Mouse (Mus musculus): ENCODE measurements at regions not wholly inside any gene's neighbourhood (a gene's known extent, or its start where the extent isn't known, plus 50 kb on each side); places are given as distances from the start of the nearest gene placed in this dataset.

DNA sequence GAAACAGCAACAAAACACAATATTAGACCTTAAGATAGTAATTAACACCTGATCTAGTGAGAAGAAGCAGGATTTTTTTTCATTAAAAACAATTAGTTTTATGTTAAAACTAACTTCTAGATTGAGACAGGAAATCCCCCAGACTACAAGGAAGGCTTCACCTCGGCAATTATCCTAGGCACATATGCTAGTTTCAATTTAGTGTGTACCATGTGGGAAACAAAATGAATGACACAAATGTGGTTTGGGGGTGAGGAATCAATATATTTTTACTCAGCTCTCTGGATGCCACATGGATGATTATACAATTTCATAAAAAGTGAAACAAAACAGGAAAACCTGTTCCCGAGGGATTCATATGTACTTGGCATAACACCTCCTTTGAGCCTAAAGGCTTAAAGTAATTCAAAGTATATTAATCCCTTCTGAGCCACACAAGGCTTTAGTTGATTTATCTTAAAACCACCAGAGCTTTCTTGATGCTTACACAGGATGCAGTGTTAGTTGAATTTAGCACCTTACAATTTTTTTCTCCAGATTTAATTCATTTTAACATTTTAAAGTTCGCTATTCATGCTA, 244.7 kb downstream of the Manea start:
- Histone ChIP-seq H3K4me3 (ENCODE audit: low read depth, low read length) (no peak overlapping the region), H3K36me3 (ENCODE audit: control insufficient read depth, insufficient read depth, low read length) (no peaks in the 10 kb centered on the region), H3K9me3 (ENCODE audit: control insufficient read depth, low read length) (no peaks in the 10 kb centered on the region), H3K4me1 (ENCODE audit: control insufficient read depth, insufficient read depth, low read length) (no peaks in the 10 kb centered on the region), H3K4me2 (ENCODE audit: low read depth, low read length) (no peak overlapping the region), H3K27me3 (replicated peaks; ENCODE audit: control insufficient read depth, insufficient read depth, low read length) (no peaks in the 10 kb centered on the region), H3K9ac (ENCODE audit: low read depth, low read length) (no peak overlapping the region), H3K27ac (replicated peaks; ENCODE audit: low read depth, low read length) (no peak overlapping the region)
- ATAC-seq (ENCODE audit: low read depth) (peak; percentile 9; the same call in 1 of the 2 replicates), DNase-seq (ENCODE audit: low spot score) (peak; percentile 22)
- 62% methylated on average over 3 of the region's 3 CpGs for WGBS

GRCm38 (mm10) chr4:26070606-26071005, 270.6 kb upstream of the Fut9 start:
- Histone ChIP-seq H3K27ac (replicated peaks; ENCODE audit: low read depth, low read length) (no peak overlapping the region), H3K4me2 (ENCODE audit: low read depth, low read length) (no peak overlapping the region), H3K9me3 (ENCODE audit: control insufficient read depth, low read length) (no peaks in the 10 kb centered on the region), H3K27me3 (replicated peaks; ENCODE audit: control insufficient read depth, insufficient read depth, low read length) (no peaks in the 10 kb centered on the region), H3K36me3 (ENCODE audit: control insufficient read depth, insufficient read depth, low read length) (no peaks in the 10 kb centered on the region), H3K4me3 (ENCODE audit: low read depth, low read length) (no peak overlapping the region), H3K4me1 (ENCODE audit: control insufficient read depth, insufficient read depth, low read length) (no peaks in the 10 kb centered on the region), H3K9ac (ENCODE audit: low read depth, low read length) (no peak overlapping the region)
- DNase-seq (ENCODE audit: low spot score) (no peak), ATAC-seq (ENCODE audit: low read depth) (no peak)

DNA sequence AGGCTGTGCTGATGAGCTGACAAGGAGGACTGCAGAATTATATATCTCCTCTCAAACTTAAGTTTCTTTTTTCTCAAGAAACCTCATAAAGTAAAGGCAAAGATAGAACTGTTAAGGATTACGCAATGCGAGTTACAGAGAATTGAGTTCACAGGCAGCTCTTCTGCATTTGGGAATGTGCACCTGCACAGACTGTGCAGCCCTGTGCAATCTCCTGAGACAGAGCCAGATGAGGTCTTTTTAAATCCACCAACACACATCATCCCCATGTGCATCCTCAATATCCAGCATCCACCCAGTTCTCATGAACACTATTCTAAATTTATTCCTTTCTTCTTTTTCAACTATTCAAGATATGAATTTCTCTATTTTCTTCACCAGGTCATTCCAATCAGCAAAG, 269.4 kb upstream of the Fut9 start:
- Histone ChIP-seq H3K27ac (replicated peaks; ENCODE audit: low read depth, low read length) (no peak overlapping the region), H3K4me1 (ENCODE audit: control insufficient read depth, insufficient read depth, low read length) (no peaks in the 10 kb centered on the region), H3K27me3 (replicated peaks; ENCODE audit: control insufficient read depth, insufficient read depth, low read length) (no peaks in the 10 kb centered on the region), H3K4me3 (ENCODE audit: low read depth, low read length) (no peak overlapping the region), H3K9ac (ENCODE audit: low read depth, low read length) (no peak overlapping the region), H3K4me2 (ENCODE audit: low read depth, low read length) (no peak overlapping the region), H3K36me3 (ENCODE audit: control insufficient read depth, insufficient read depth, low read length) (no peaks in the 10 kb centered on the region), H3K9me3 (ENCODE audit: control insufficient read depth, low read length) (no peaks in the 10 kb centered on the region)
- WGBS: 89% methylated on average over 2 of the region's 2 CpGs
- ATAC-seq (ENCODE audit: low read depth): no peak
- DNase-seq (ENCODE audit: low spot score): no peak

Measured in embryonic facial prominence, embryonic 14.5 days (tissue).